Comparison of ENCODE assay signal across 22 mouse cellular contexts in genomic region chr11:16842924-16843323, GRCm38 (mm10).
A peak's percentile ranks its signal among the peaks of the same experiment; 100 is the strongest.
DNase-seq lines count a peak whose midpoint lies in the region; ATAC-seq and TF ChIP-seq lines count a peak whose summit lies in the region.
"Had no signal": no experiment of that assay in that cellular context is flagged by ENCODE, and none has a peak within 500 bp of the region (broad histone marks: within the 10 kb centered on the region; RNA-seq: fewer than 3 reads in every experiment).

No protein-coding gene starts in this region.

- WGBS in liver, embryonic 12.5 days (ENCODE audit: insufficient replicate concordance), result 68% methylated on average over 3 of the region's 3 CpGs
- 89% methylated on average over 3 of the region's 3 CpGs for WGBS in hindbrain, embryonic 10.5 days

- no peak for TF ChIP-seq CTCF in CH12.LX (conservative IDR thresholded peaks at IDR 0.05 in 1 of 2, IDR thresholded peaks at IDR 0.05 in 1 of 2; ENCODE audit: low read depth in 2 of 2, low read length in 2 of 2)
- TF ChIP-seq CTCF in embryonic fibroblast, embryonic 13.5 days (IDR thresholded peaks at IDR 0.05; ENCODE audit: borderline replicate concordance, insufficient read depth, low read length), result no peak

- no peaks in the 10 kb centered on the region for H3K79me2 ChIP-seq in CH12.LX (replicated peaks; ENCODE audit: control insufficient read depth, extremely low read depth, insufficient read depth, poor library complexity, severe bottlenecking)

- no peak for TF ChIP-seq POLR2A in CH12.LX (IDR thresholded peaks at IDR 0.05; ENCODE audit: low read depth, low read length)
- TF ChIP-seq POLR2A in embryonic fibroblast, embryonic 13.5 days (IDR thresholded peaks at IDR 0.05; ENCODE audit: low read depth, low read length), result no peak

- H3K9me3 ChIP-seq in CH12.LX (replicated peaks; ENCODE audit: low read length), result no peaks in the 10 kb centered on the region
- H3K9me3 ChIP-seq in ES-E14 (ENCODE audit: control insufficient read depth, insufficient read depth, low read depth, low read length), result no peaks in the 10 kb centered on the region
- no peaks in the 10 kb centered on the region for H3K9me3 ChIP-seq in liver, embryonic 12.5 days (replicated peaks)
- H3K9me3 ChIP-seq in hindbrain, embryonic 10.5 days, result no peaks in the 10 kb centered on the region
- H3K9me3 ChIP-seq: G1E had no signal

- in situ Hi-C loops in CH12.LX (cut with MboI; ENCODE audit: low pct_ligation_motif_present, low pct_unique_long_range_greater_than_20kb, low sequenced_read_pairs), result no loop called here
- in situ Hi-C loops in ES-E14 (cut with MboI; ENCODE audit: low sequenced_read_pairs in 2 of 2, unreplicated experiment in 2 of 2), result no loop called here

- no peak overlapping the region for H3K9ac ChIP-seq in CH12.LX (ENCODE audit: insufficient read depth, low read depth)
- H3K9ac ChIP-seq in ES-E14 (ENCODE audit: insufficient read depth, low read depth, low read length, poor library complexity, severe bottlenecking), result no peak overlapping the region
- H3K9ac ChIP-seq in liver, embryonic 12.5 days, result no peak overlapping the region

- dilution Hi-C loops in CH12.LX (cut with MboI; ENCODE audit: extremely low pct_ligation_motif_present, extremely low pct_unique_long_range_greater_than_20kb, low sequenced_read_pairs), result no loop called here

- H3K4me3 ChIP-seq in CH12.LX (replicated peaks in 1 of 3; ENCODE audit: low read depth in 2 of 3, low read length in 2 of 3, poor library complexity in 1 of 3) (no peak overlapping the region), ES-E14 (ENCODE audit: insufficient read depth in 1 of 2, low read depth in 1 of 2, low read length in 2 of 2, poor library complexity in 1 of 2, severe bottlenecking in 1 of 2) (no peak overlapping the region)
- no peak overlapping the region for H3K4me3 ChIP-seq in embryonic fibroblast, embryonic 13.5 days (ENCODE audit: insufficient read depth, low read length)
- H3K4me3 ChIP-seq in liver, embryonic 12.5 days, result no peak overlapping the region
- no peak overlapping the region for H3K4me3 ChIP-seq in hindbrain, embryonic 10.5 days

- no peaks in the 10 kb centered on the region for H3K27me3 ChIP-seq in CH12.LX (replicated peaks)
- no peaks in the 10 kb centered on the region; the same call in 1 of the 2 replicates for H3K27me3 ChIP-seq in liver, embryonic 12.5 days (replicated peaks)
- H3K27me3 ChIP-seq in hindbrain, embryonic 10.5 days (ENCODE audit: insufficient read depth, poor library complexity, severe bottlenecking), result no peaks in the 10 kb centered on the region
- H3K27me3 ChIP-seq: Patski had no signal

- ATAC-seq in liver, embryonic 12.5 days, result no peak
- ATAC-seq: activated CD4-positive, CD25-positive, alpha-beta regulatory T cell, adult 4 months; CD4-positive, CD25-positive, alpha-beta regulatory T cell, adult 4 months; Patski had no signal

- peak overlapping the region; percentile 11; the same call in 1 of the 2 replicates for H3K27ac ChIP-seq in CH12.LX (ENCODE audit: insufficient read depth, low read depth)
- H3K27ac ChIP-seq in ES-E14 (ENCODE audit: insufficient read depth, low read depth, low read length, poor library complexity, severe bottlenecking), result no peak overlapping the region
- peak overlapping the region; percentile 83; the same call in 1 of the 2 replicates for H3K27ac ChIP-seq in embryonic fibroblast, embryonic 13.5 days (ENCODE audit: insufficient read depth, low read length)
- no peak overlapping the region for H3K27ac ChIP-seq in liver, embryonic 12.5 days
- no peak overlapping the region for H3K27ac ChIP-seq in hindbrain, embryonic 10.5 days

- H3K36me3 ChIP-seq in CH12.LX (replicated peaks in 1 of 2; ENCODE audit: control insufficient read depth in 1 of 2, insufficient read depth in 1 of 2, low read length in 1 of 2) (no peaks in the 10 kb centered on the region), ES-E14 (ENCODE audit: control insufficient read depth, insufficient read depth, low read length, poor library complexity, severe bottlenecking) (no peaks in the 10 kb centered on the region)
- no peaks in the 10 kb centered on the region for H3K36me3 ChIP-seq in liver, embryonic 12.5 days
- no peaks in the 10 kb centered on the region for H3K36me3 ChIP-seq in hindbrain, embryonic 10.5 days
- H3K36me3 ChIP-seq: G1E had no signal

- no peak for TF ChIP-seq RAD21 in CH12.LX (IDR thresholded peaks at IDR 0.05; ENCODE audit: low read depth, low read length)

- no peak overlapping the region for H3K4me2 ChIP-seq in CH12.LX (ENCODE audit: insufficient read depth, low read depth, poor library complexity, severe bottlenecking)
- no peak overlapping the region for H3K4me2 ChIP-seq in liver, embryonic 12.5 days

- no peak for TF ChIP-seq EP300 in CH12.LX (IDR thresholded peaks at IDR 0.05; ENCODE audit: low read length)

- DNase-seq in CH12.LX (ENCODE audit: extremely low read depth) (no peak), ES-E14 (ENCODE audit: low read depth, low spot score) (no peak)
- no peak for DNase-seq in hindbrain, embryonic 10.5 days (ENCODE audit: low spot score)
- no peak for DNase-seq in heart, postnatal 10 days
- DNase-seq: adrenal gland, adult 2 months; adrenal gland, adult 8-10 months; adrenal gland, postnatal 10 days; adrenal gland, postnatal 14 days; adrenal gland, postnatal 25 days; adrenal gland, postnatal 36 days; B cell, adult 2 months; cerebellum, adult 11 months; cerebellum, adult 11-12 months; cerebellum, adult 18-20 months; cerebellum, adult 2 months; cerebellum, adult 8-10 months had no signal

- H3K4me1 ChIP-seq in CH12.LX (ENCODE audit: control insufficient read depth in 1 of 2, insufficient read depth in 2 of 2) (peaks cover 3 to 16% of the 10 kb centered on the region in 2 experiments; a peak in 3 of 4 replicates), ES-E14 (ENCODE audit: control insufficient read depth in 2 of 2, insufficient read depth in 2 of 2, low read length in 2 of 2, poor library complexity in 1 of 2) (no peaks in the 10 kb centered on the region)
- H3K4me1 ChIP-seq in embryonic fibroblast, embryonic 13.5 days (ENCODE audit: control insufficient read depth, insufficient read depth, low read length), result peaks cover 23% of the 10 kb centered on the region
- H3K4me1 ChIP-seq in liver, embryonic 12.5 days, result no peaks in the 10 kb centered on the region
- H3K4me1 ChIP-seq in hindbrain, embryonic 10.5 days (replicated peaks), result no peaks in the 10 kb centered on the region

- intact Hi-C loops in heart, postnatal 10 days (cut with DNase I), result no loop called here

TF ChIP-seq in CH12.LX, 34 proteins besides CTCF, POLR2A, EP300 and RAD21:
- TF ChIP-seq ZC3H11A (IDR thresholded peaks at IDR 0.05; ENCODE audit: low read depth, low read length), result no peak
- TF ChIP-seq ZNF384 (IDR thresholded peaks at IDR 0.05; ENCODE audit: low read depth, low read length), result no peak
- TF ChIP-seq NRF1 (IDR thresholded peaks at IDR 0.05; ENCODE audit: low read depth, low read length), result no peak
- TF ChIP-seq CHD2 (IDR thresholded peaks at IDR 0.05; ENCODE audit: low read length), result peak; percentile 62
- TF ChIP-seq IRF4 (IDR thresholded peaks at IDR 0.05; ENCODE audit: low read depth, low read length), result no peak
- TF ChIP-seq JUND (conservative IDR thresholded peaks at IDR 0.05; ENCODE audit: low read depth, low read length), result no peak
TF ChIP-seq in CH12.LX: peak in this region for 1.

TF ChIP-seq in ES-E14, 5 proteins besides CTCF, POLR2A, EP300 and RAD21:
- no peak for TF ChIP-seq ZC3H11A (IDR thresholded peaks at IDR 0.05; ENCODE audit: borderline replicate concordance, low read depth, low read length)
- TF ChIP-seq CHD2 (IDR thresholded peaks at IDR 0.05; ENCODE audit: low read depth, low read length), result peak; percentile 53; the same call in 1 of the 2 replicates
TF ChIP-seq in ES-E14: peak in this region for 1.

Comparison
In these comparisons a context has a peak if more than half of its experiments do, and no peak if none do; other contexts are left out.
1. H3K27ac ChIP-seq: peak in CH12.LX (single experiment) and embryonic fibroblast, embryonic 13.5 days (single experiment); none in ES-E14 (single experiment), liver, embryonic 12.5 days (single experiment) and hindbrain, embryonic 10.5 days (single experiment).